Mouse (Mus musculus) heart, embryonic 10.5 days (tissue): ENCODE results near the gene Olfr902. TPM values are rescaled to one million over a fixed set of nuclear protein-coding genes. Genes with fewer than 3 reads are reported as not detected.
"Not testable (repeated sequence)": the region's sequence is repeated elsewhere in the genome, so short reads cannot be mapped to it uniquely, and the experiment has no call there.

Experiments
- DNase-seq: peaks from one replicate; pipeline ENCODE4 v3.0.0-alpha.2; 2017; ENCODE audit warnings: low spot score
- H3K27ac ChIP-seq: fragments of 300-500 bp; sonication (generic); 2 replicates; pipeline ENCODE4 v1.5.1; 2016; ENCODE audit warnings: mild to moderate bottlenecking
- H3K27me3 ChIP-seq: fragments of 300-500 bp; sonication (generic); 2 replicates; pipeline ENCODE4 v1.6.1; 2016; ENCODE audit warnings: mild to moderate bottlenecking; ENCODE audit not compliant: poor library complexity, insufficient read depth, severe bottlenecking
- H3K36me3 ChIP-seq: fragments of 300-500 bp; sonication (generic); 2 replicates; pipeline ENCODE4 v1.6.1; 2016; ENCODE audit warnings: mild to moderate bottlenecking, moderate library complexity
- H3K4me1 ChIP-seq: fragments of 300-500 bp; sonication (generic); 2 replicates; pipeline ENCODE4 v1.6.1; 2016; ENCODE audit warnings: mild to moderate bottlenecking
- H3K4me3 ChIP-seq: fragments of 300-500 bp; sonication (generic); 2 replicates; pipeline ENCODE4 v1.5.1; 2016; ENCODE audit warnings: mild to moderate bottlenecking, moderate library complexity
- H3K9me3 ChIP-seq: fragments of 300-500 bp; sonication (generic); 2 replicates; pipeline ENCODE4 v1.6.1; 2016; ENCODE audit warnings: mild to moderate bottlenecking, moderate library complexity
- WGBS: fragments of 180-500 bp; shearing (Covaris S2); methylation state at CpG from one replicate; pipeline ENCODE4 v1.1.7; 2016; 5-methylcytosine and 5-hydroxymethylcytosine counted together
- polyA plus RNA-seq: library from polyadenylated mRNA; unstranded; fragments of >200 nt; fragmentation: Nextera tagmentation; extraction: Ambion mirVana; gene quantifications from 2 replicates; pipeline ENCODE4 v1.2.1, GENCODE M21; 2016

Gene Olfr902
- polyA plus RNA-seq, result not detected in 2 replicates

GRCm38 (mm10) chr9:38447352-38447751 is at the start of gene Olfr902:
TSS of gene Olfr902 (plus strand) at chr9:38447652.
- 90% methylated on average over 5 of the region's 5 CpGs for WGBS
- Histone ChIP-seq H3K4me1 (no peaks in the 10 kb centered on the region), H3K36me3 (no peaks in the 10 kb centered on the region), H3K27ac (no peak within 1 kb of the TSS), H3K27me3 (no peaks in the 10 kb centered on the region), H3K4me3 (no peak within 1 kb of the TSS), H3K9me3 (no peaks in the 10 kb centered on the region)
- no peak for DNase-seq

DNA sequence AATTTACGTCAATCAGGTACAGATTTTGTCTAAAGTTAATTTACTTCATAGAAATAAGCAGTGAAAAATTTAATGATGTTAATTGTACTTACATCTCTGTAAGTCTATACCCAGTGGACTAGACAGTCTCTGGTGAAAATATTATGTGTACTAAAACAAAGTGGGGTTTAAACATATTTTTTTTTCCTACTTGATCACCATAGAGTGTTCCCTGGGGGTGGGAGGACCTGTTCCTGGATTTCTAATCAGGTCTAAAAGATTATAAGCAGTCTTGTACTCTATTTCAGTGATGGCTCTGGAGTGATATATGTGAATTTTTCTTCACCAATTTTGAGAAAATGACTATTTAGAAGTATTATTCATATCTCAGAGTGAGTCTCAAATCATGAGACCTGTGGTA is 46.1 kb upstream of the Olfr902 start, which contains the start of gene Olfr147:
TSS of gene Olfr147 (plus strand) at position 301 of the 400 bp plus-strand sequence.
- Histone ChIP-seq H3K36me3 (no peaks in the 10 kb centered on the region), H3K27ac (no peak within 1 kb of the TSS), H3K27me3 (no peaks in the 10 kb centered on the region), H3K9me3 (no peaks in the 10 kb centered on the region), H3K4me3 (no peak within 1 kb of the TSS), H3K4me1 (no peaks in the 10 kb centered on the region)
- no peak for DNase-seq
- WGBS, result 74% methylated on average over 1 of the region's 1 CpGs

DNA sequence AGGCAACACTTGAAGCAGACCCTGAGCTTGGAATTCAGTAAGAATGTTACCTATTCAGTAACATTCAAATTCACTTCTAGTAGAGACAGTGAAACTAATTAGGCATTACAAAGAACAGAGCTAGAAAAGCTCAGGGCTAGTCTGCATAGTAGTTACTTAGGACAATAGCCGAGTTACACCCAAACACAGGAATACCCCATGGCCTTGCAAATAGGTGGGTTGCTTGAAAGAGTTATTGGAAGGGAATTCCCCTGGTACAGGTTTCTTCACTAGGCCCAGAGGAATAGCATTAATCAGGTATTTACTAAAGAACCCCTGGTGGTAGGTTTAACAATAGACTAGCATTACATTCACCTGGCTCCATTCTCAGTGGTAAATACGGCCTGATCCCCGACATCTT is 40.0 kb upstream of the Olfr902 start:
- H3K9me3 ChIP-seq, H3K27ac ChIP-seq, H3K36me3 ChIP-seq, H3K27me3 ChIP-seq, H3K4me3 ChIP-seq, DNase-seq, H3K4me1 ChIP-seq: not testable (repeated sequence)
- WGBS, result 94% methylated on average over 3 of the region's 3 CpGs

- H3K4me3 ChIP-seq, H3K36me3 ChIP-seq, H3K27me3 ChIP-seq, H3K4me1 ChIP-seq, DNase-seq, H3K27ac ChIP-seq, H3K9me3 ChIP-seq: not testable (repeated sequence)
- WGBS, result 87% methylated on average over 14 of the region's 14 CpGs
Measured at GRCm38 (mm10) chr9:38413502-38413901, 34.0 kb upstream of the Olfr902 start.

DNA sequence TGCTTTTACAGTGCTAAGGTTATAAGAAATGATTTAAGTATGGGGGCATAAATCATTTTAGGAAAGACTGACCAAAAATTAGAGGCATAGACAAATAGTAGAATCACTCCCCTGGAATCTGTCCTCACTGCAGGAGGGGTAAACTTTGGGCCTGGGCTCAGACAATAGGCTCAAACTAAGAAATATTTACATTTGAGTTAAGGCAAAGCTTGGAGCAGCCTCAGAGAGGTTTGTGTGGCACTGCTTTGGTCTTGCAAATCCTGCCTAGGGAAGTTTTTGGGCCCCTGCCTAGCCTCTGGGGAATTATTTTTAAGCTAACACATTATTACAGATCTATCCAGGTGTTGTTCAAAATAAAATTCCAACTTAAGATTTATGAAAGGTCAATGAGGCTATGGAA is 23.7 kb upstream of the Olfr902 start:
- H3K4me3 ChIP-seq, result no peak overlapping the region
- no peaks in the 10 kb centered on the region for H3K27me3 ChIP-seq
- no peak overlapping the region for H3K27ac ChIP-seq
- no peaks in the 10 kb centered on the region for H3K4me1 ChIP-seq
- H3K36me3 ChIP-seq, result no peaks in the 10 kb centered on the region
- no peak for DNase-seq
- no peaks in the 10 kb centered on the region for H3K9me3 ChIP-seq

- Histone ChIP-seq H3K4me3 (no peak overlapping the region), H3K9me3 (no peaks in the 10 kb centered on the region), H3K27me3 (no peaks in the 10 kb centered on the region), H3K27ac (no peak overlapping the region), H3K36me3 (no peaks in the 10 kb centered on the region), H3K4me1 (no peaks in the 10 kb centered on the region)
- no peak for DNase-seq
- 52% methylated on average over 1 of the region's 1 CpGs for WGBS
Measured at GRCm38 (mm10) chr9:38427026-38427425, 20.4 kb upstream of the Olfr902 start.

DNA sequence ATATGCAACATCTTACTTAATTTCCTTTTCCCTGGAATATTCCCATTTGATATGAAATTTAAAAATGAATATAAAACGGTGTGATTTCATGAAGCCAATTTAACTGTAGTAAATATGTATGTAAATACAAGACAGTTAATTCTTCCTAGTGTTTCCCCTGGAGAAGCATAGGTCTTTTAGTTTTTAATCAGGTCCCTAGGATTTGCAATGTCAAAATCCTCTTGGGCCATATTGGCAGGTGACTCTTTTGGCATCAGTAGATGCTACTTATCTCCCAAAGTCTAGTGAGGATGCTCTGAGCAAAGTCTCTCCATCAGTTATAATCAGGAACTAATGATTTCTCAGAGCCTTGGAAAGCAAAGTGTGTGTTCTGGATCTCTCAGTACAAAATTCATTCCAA is 18.3 kb upstream of the Olfr902 start, which contains the start of gene Olfr901:
TSS of gene Olfr901 (plus strand) at position 301 of the 400 bp plus-strand sequence.
- no peaks in the 10 kb centered on the region for H3K9me3 ChIP-seq
- H3K27me3 ChIP-seq, result no peaks in the 10 kb centered on the region
- no peak for DNase-seq
- no peak within 1 kb of the TSS for H3K27ac ChIP-seq
- no peaks in the 10 kb centered on the region for H3K36me3 ChIP-seq
- H3K4me3 ChIP-seq, result no peak within 1 kb of the TSS
- 86% methylated on average over 1 of the region's 1 CpGs for WGBS
- H3K4me1 ChIP-seq, result no peaks in the 10 kb centered on the region

DNA sequence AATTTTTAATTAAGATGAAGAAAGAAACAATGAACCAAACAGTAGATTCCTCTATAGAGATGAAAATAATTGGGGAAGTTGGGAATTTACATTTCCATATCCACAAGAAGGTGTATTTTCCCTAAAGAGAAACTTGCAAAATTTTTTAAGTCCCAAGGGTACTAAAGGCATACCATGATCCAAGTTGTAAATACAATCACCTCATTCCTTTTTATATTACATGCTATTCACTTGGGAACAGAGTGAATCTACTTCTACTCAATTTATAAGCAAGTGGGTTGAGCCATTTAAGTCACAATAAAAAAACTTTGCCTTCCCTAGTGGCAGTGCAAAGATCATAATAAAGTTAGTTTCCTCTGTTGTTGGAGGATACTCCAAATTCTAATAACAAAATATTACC is 15.4 kb downstream of the Olfr902 start, which contains the start of gene Olfr904:
TSS of gene Olfr904 (plus strand) at position 301 of the 400 bp plus-strand sequence.
- Histone ChIP-seq H3K27me3 (no peaks in the 10 kb centered on the region), H3K27ac (no peak within 1 kb of the TSS), H3K9me3 (no peaks in the 10 kb centered on the region; the same call in 1 of the 2 replicates), H3K4me3 (no peak within 1 kb of the TSS), H3K36me3 (no peaks in the 10 kb centered on the region), H3K4me1 (no peaks in the 10 kb centered on the region)
- no peak for DNase-seq

DNA sequence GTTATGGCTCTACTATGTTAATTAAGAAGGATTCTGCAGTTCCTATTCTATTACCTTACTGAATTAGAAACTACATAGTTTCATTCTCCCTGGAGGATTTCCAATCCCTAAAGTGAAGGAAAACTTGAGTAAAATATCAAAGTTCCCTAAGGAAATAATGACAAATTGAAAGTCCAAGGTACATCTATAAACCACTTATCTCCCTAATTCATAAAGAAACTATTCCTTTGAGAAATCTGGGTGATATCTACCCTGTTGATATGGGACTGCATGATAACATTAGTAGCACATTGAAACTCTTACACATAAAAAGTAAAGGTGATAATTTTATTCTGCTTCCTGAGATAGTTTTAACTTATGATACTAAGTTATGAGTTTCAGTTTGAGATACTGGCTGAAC is 23.4 kb downstream of the Olfr902 start, which contains the start of gene Olfr905:
TSS of gene Olfr905 (plus strand) at position 301 of the 400 bp plus-strand sequence.
- Histone ChIP-seq H3K27ac (no peak within 1 kb of the TSS), H3K4me3 (no peak within 1 kb of the TSS), H3K27me3 (no peaks in the 10 kb centered on the region), H3K9me3 (no peaks in the 10 kb centered on the region), H3K4me1 (no peaks in the 10 kb centered on the region), H3K36me3 (no peaks in the 10 kb centered on the region)
- DNase-seq, result no peak

DNA sequence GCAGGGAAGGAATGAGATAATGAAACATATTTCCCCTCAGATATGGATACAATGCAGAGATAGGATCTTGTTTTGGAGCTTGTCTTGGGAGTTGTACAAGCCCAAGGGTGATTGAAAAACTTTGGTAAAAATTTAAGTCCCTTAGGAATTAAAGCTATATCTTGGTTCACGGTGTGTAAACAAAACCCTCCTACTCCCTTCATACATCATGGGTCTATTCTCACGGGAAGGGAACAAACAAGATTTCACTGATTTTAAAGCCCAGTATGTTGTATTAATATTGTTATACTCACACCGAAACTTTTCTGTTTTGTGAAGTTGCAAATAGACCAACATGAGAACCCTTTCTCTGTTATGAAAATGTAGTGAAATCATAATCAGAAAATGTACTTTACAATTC is 39.3 kb downstream of the Olfr902 start, which contains the start of gene Olfr906:
TSS of gene Olfr906 (plus strand) at position 301 of the 400 bp plus-strand sequence.
- Histone ChIP-seq H3K4me3 (no peak within 1 kb of the TSS), H3K36me3 (no peaks in the 10 kb centered on the region), H3K4me1 (no peaks in the 10 kb centered on the region), H3K27ac (no peak within 1 kb of the TSS), H3K9me3 (no peaks in the 10 kb centered on the region), H3K27me3 (no peaks in the 10 kb centered on the region)
- no peak for DNase-seq
- 71% methylated on average over 3 of the region's 3 CpGs for WGBS

DNA sequence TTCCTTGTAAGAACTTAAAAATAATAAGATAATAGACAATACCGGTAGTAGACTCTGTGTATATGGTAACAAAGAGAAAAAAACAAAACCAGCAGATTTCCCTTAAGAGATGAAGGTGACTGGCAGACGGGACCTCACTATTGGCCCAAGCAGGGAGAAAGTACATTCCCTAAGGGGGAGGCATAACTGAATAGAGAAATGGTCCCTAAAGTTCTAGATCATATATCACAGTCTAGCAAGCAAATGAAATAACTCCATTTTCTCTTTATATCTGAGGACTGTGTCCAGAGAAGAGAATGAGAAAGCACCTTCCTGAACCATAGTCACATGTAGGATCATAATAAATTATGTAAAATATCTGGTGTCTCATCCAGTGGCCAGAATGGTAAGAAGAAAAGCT is 48.0 kb downstream of the Olfr902 start, which contains the start of gene Olfr907:
TSS of gene Olfr907 (plus strand) at position 301 of the 400 bp plus-strand sequence.
- no peak within 1 kb of the TSS for H3K27ac ChIP-seq
- H3K4me3 ChIP-seq, result no peak within 1 kb of the TSS
- H3K4me1 ChIP-seq, result no peaks in the 10 kb centered on the region
- H3K9me3 ChIP-seq, result no peaks in the 10 kb centered on the region
- H3K27me3 ChIP-seq, result no peaks in the 10 kb centered on the region
- DNase-seq, result no peak
- H3K36me3 ChIP-seq, result no peaks in the 10 kb centered on the region
- WGBS, result 73% methylated on average over 2 of the region's 2 CpGs

Other genes with a start within 250 kb of the Olfr902 start
- gene Olfr893, start 239.3 kb upstream of the Olfr902 start, polyA plus RNA-seq, result not detected in 2 replicates
- gene Olfr894, start 229.6 kb upstream of the Olfr902 start, polyA plus RNA-seq, result not detected in 2 replicates
- not detected in 2 replicates for gene Olfr143, start 194.9 kb upstream of the Olfr902 start, polyA plus RNA-seq
- gene Olfr895, start 179.8 kb upstream of the Olfr902 start, polyA plus RNA-seq, result not detected in 2 replicates
- not detected in 2 replicates for gene Olfr896-ps1, start 156.5 kb upstream of the Olfr902 start, polyA plus RNA-seq
- not detected in 2 replicates for gene Olfr25, start 118.6 kb upstream of the Olfr902 start, polyA plus RNA-seq
- gene Olfr898, start 99.2 kb upstream of the Olfr902 start, polyA plus RNA-seq, result not detected in 2 replicates
- not detected in 2 replicates for gene Olfr250, start 80.8 kb upstream of the Olfr902 start, polyA plus RNA-seq
- gene Olfr251, start 70.6 kb upstream of the Olfr902 start, polyA plus RNA-seq, result not detected in 2 replicates
- not detected in 2 replicates for gene Olfr147, start 46.0 kb upstream of the Olfr902 start, polyA plus RNA-seq
- not detected in 2 replicates for gene Olfr901, start 18.2 kb upstream of the Olfr902 start, polyA plus RNA-seq
- not detected in 2 replicates for gene Olfr904, start 15.5 kb downstream of the Olfr902 start, polyA plus RNA-seq
- not detected in 2 replicates for gene Olfr905, start 23.5 kb downstream of the Olfr902 start, polyA plus RNA-seq
- not detected in 2 replicates for gene Olfr906, start 39.4 kb downstream of the Olfr902 start, polyA plus RNA-seq
- not detected in 2 replicates for gene Olfr907, start 48.1 kb downstream of the Olfr902 start, polyA plus RNA-seq
- not detected in 2 replicates for gene Olfr911-ps1, start 73.9 kb downstream of the Olfr902 start, polyA plus RNA-seq
- gene Olfr910, start 90.2 kb downstream of the Olfr902 start, polyA plus RNA-seq, result not detected in 2 replicates
- gene Olfr912, start 132.5 kb downstream of the Olfr902 start, polyA plus RNA-seq, result not detected in 2 replicates
- gene Olfr913, start 145.1 kb downstream of the Olfr902 start, polyA plus RNA-seq, result not detected in 2 replicates
- gene Olfr914, start 157.4 kb downstream of the Olfr902 start, polyA plus RNA-seq, result not detected in 2 replicates
- not detected in 2 replicates for gene Olfr916, start 212.2 kb downstream of the Olfr902 start, polyA plus RNA-seq
- not detected in 2 replicates for gene Olfr917, start 218.2 kb downstream of the Olfr902 start, polyA plus RNA-seq
- not detected in 2 replicates for gene Olfr918, start 226.9 kb downstream of the Olfr902 start, polyA plus RNA-seq